Mouse (Mus musculus): ENCODE results near the gene Ncam2.

The Ncam2 gene

GRCm38 (mm10) chr16:81285882-81286281, 85.4 kb downstream of the Ncam2 start:
- DNase-seq (ENCODE audit: low spot score in 2 of 2) = no peak

GRCm38 (mm10) chr16:81303806-81304205, 103.3 kb downstream of the Ncam2 start:
- no peak for DNase-seq (ENCODE audit: low spot score in 2 of 2)

- DNase-seq (ENCODE audit: low spot score in 2 of 2) = no peak
Measured at GRCm38 (mm10) chr16:81309215-81309614, 108.7 kb downstream of the Ncam2 start.

- DNase-seq (ENCODE audit: low spot score in 2 of 2) = no peak
Measured at GRCm38 (mm10) chr16:81319037-81319436, 118.5 kb downstream of the Ncam2 start.

- peak in 1 of 2 experiments; percentile 35 for DNase-seq (ENCODE audit: low spot score in 2 of 2)
Measured at GRCm38 (mm10) chr16:81330539-81330938, 130.0 kb downstream of the Ncam2 start.

- no peak for DNase-seq (ENCODE audit: low spot score in 2 of 2)
Measured at GRCm38 (mm10) chr16:81365901-81366300, 165.4 kb downstream of the Ncam2 start.

- no peak for DNase-seq (ENCODE audit: low spot score in 2 of 2)
Measured at GRCm38 (mm10) chr16:81374234-81374633, 173.7 kb downstream of the Ncam2 start.

- DNase-seq (ENCODE audit: low spot score in 2 of 2) = no peak
Measured at GRCm38 (mm10) chr16:81380434-81380833, 179.9 kb downstream of the Ncam2 start.

- no peak for DNase-seq (ENCODE audit: low spot score in 2 of 2)
Measured at GRCm38 (mm10) chr16:81388646-81389045, 188.1 kb downstream of the Ncam2 start.

GRCm38 (mm10) chr16:81434559-81434958, 234.1 kb downstream of the Ncam2 start:
- no peak for DNase-seq (ENCODE audit: low spot score in 2 of 2)

- DNase-seq (ENCODE audit: low spot score in 2 of 2) = no peak
Measured at GRCm38 (mm10) chr16:81437091-81437867, 236.8 kb downstream of the Ncam2 start.

GRCm38 (mm10) chr16:81437868-81438249, 237.4 kb downstream of the Ncam2 start:
- DNase-seq (ENCODE audit: low spot score in 2 of 2) = no peak

GRCm38 (mm10) chr16:81450851-81451250, 250.4 kb downstream of the Ncam2 start:
- DNase-seq (ENCODE audit: low spot score in 2 of 2) = no peak

- DNase-seq (ENCODE audit: low spot score in 2 of 2) = no peak
Measured at GRCm38 (mm10) chr16:81452988-81453387, 252.5 kb downstream of the Ncam2 start.

GRCm38 (mm10) chr16:81454472-81454871, 254.0 kb downstream of the Ncam2 start:
- DNase-seq (ENCODE audit: low spot score in 2 of 2) = no peak

GRCm38 (mm10) chr16:81462731-81463130, 262.2 kb downstream of the Ncam2 start:
- DNase-seq (ENCODE audit: low spot score in 2 of 2) = peak in 1 of 2 experiments; percentile 5

GRCm38 (mm10) chr16:81472925-81473324, 272.4 kb downstream of the Ncam2 start:
- DNase-seq (ENCODE audit: low spot score in 2 of 2) = no peak

- no peak for DNase-seq (ENCODE audit: low spot score in 2 of 2)
Measured at GRCm38 (mm10) chr16:81481058-81481457, 280.6 kb downstream of the Ncam2 start.

GRCm38 (mm10) chr16:81496111-81496510, 295.6 kb downstream of the Ncam2 start:
- no peak for DNase-seq (ENCODE audit: low spot score in 2 of 2)

GRCm38 (mm10) chr16:81502578-81502977, 302.1 kb downstream of the Ncam2 start:
- no peak for DNase-seq (ENCODE audit: low spot score in 2 of 2)

GRCm38 (mm10) chr16:81536230-81536629, 335.7 kb downstream of the Ncam2 start:
- DNase-seq (ENCODE audit: low spot score in 2 of 2) = no peak

GRCm38 (mm10) chr16:81587565-81588107, 387.1 kb downstream of the Ncam2 start:
- DNase-seq (ENCODE audit: low spot score in 2 of 2) = no peak

GRCm38 (mm10) chr16:81623276-81623675, 422.8 kb downstream of the Ncam2 start:
- no peak for DNase-seq (ENCODE audit: low spot score in 2 of 2)

Measured in frontal cortex, postnatal 14 days (tissue).